In genomic region chr4:41498921-41499391, GRCm38 (mm10) we compare ENCODE assay signal across 9 mouse cellular contexts. TPM values are rescaled to one million over a fixed set of nuclear protein-coding genes. Genes with fewer than 3 reads are reported as not detected.
DNase-seq lines count a peak whose midpoint lies in the region; ATAC-seq and TF ChIP-seq lines count a peak whose summit lies in the region.
"Had no signal": no experiment of that assay in that cellular context is flagged by ENCODE, and none has a peak within 500 bp of the region (broad histone marks: within the 10 kb centered on the region; RNA-seq: fewer than 3 reads in every experiment).

No protein-coding gene starts in this region.

- intact Hi-C loops in heart, postnatal 25 days (cut with DNase I): no loop called here
- intact Hi-C loops in left cerebral cortex, postnatal 25 days (cut with DNase I): no loop called here

- H3K36me3 ChIP-seq in heart, embryonic 13.5 days: no peaks in the 10 kb centered on the region
- peaks cover 35% of the 10 kb centered on the region for H3K36me3 ChIP-seq in intestine, postnatal 0 days (ENCODE audit: control insufficient read depth, insufficient read depth)
- H3K36me3 ChIP-seq in midbrain, embryonic 14.5 days (ENCODE audit: control insufficient read depth, insufficient read depth, low read length): no peaks in the 10 kb centered on the region

- ATAC-seq in heart, embryonic 13.5 days (ENCODE audit: extremely low read depth, insufficient number of reproducible peaks, low FRiP score, low TSS enrichment): no peak
- ATAC-seq in intestine, postnatal 0 days: no peak
- no peak for ATAC-seq in midbrain, embryonic 14.5 days (ENCODE audit: low FRiP score, low TSS enrichment)

- peak overlapping the region; percentile 47 for H3K4me3 ChIP-seq in heart, embryonic 13.5 days
- H3K4me3 ChIP-seq in intestine, postnatal 0 days (ENCODE audit: low read depth, low read length): no peak overlapping the region
- H3K4me3 ChIP-seq in midbrain, embryonic 14.5 days (replicated peaks; ENCODE audit: low read depth, low read length): peak overlapping the region; percentile 32

- H3K9ac ChIP-seq in heart, embryonic 13.5 days: 0 out of 2 replicates have a peak overlapping the region, but pooled peaks have one; percentile 30
- H3K9ac ChIP-seq in intestine, postnatal 0 days (ENCODE audit: low read depth, low read length): no peak overlapping the region
- peak overlapping the region; percentile 26; the same call in 1 of the 2 replicates for H3K9ac ChIP-seq in midbrain, embryonic 14.5 days (replicated peaks; ENCODE audit: low read length)

- no peak overlapping the region for H3K27ac ChIP-seq in heart, embryonic 13.5 days (replicated peaks)
- no peak overlapping the region for H3K27ac ChIP-seq in intestine, postnatal 0 days (ENCODE audit: low read depth, low read length)
- H3K27ac ChIP-seq in midbrain, embryonic 14.5 days (replicated peaks; ENCODE audit: low read depth, low read length): no peak overlapping the region

- 4% methylated on average over 43 of the region's 43 CpGs for WGBS in heart, embryonic 13.5 days
- WGBS in intestine, postnatal 0 days: 54% methylated on average over 43 of the region's 43 CpGs
- WGBS in midbrain, embryonic 14.5 days: 8% methylated on average over 43 of the region's 43 CpGs

- H3K4me1 ChIP-seq in heart, embryonic 13.5 days: peaks cover 31% of the 10 kb centered on the region
- 0 out of 2 replicates have a peak, but pooled peaks cover 2% of the 10 kb centered on the region for H3K4me1 ChIP-seq in intestine, postnatal 0 days (replicated peaks; ENCODE audit: control insufficient read depth, insufficient read depth, low read length)
- peaks cover 31% of the 10 kb centered on the region for H3K4me1 ChIP-seq in midbrain, embryonic 14.5 days (ENCODE audit: control insufficient read depth, insufficient read depth, low read length)

- TF ChIP-seq CTCF in intestine, postnatal 0 days (IDR thresholded peaks at IDR 0.05; ENCODE audit: low read depth): peak; percentile 19; the same call in 1 of the 2 replicates

- peaks cover 84% of the 10 kb centered on the region for H3K27me3 ChIP-seq in heart, embryonic 13.5 days (replicated peaks)
- H3K27me3 ChIP-seq in intestine, postnatal 0 days (replicated peaks; ENCODE audit: control insufficient read depth, insufficient read depth, low read length): peaks cover 21% of the 10 kb centered on the region
- H3K27me3 ChIP-seq in midbrain, embryonic 14.5 days (ENCODE audit: control insufficient read depth, insufficient read depth, low read length): peaks cover 53% of the 10 kb centered on the region

- H3K4me2 ChIP-seq in heart, embryonic 13.5 days: peak overlapping the region; percentile 71
- H3K4me2 ChIP-seq in intestine, postnatal 0 days (replicated peaks; ENCODE audit: low read depth): no peak overlapping the region
- H3K4me2 ChIP-seq in midbrain, embryonic 14.5 days (ENCODE audit: low read length): peak overlapping the region; percentile 56

- no peak for DNase-seq in heart, postnatal 25 days (ENCODE audit: low spot score)
- DNase-seq in embryo, embryonic 11 days: peak; percentile 64
- peak; percentile 68 for DNase-seq in midbrain, embryonic 14.5 days
- no peak for DNase-seq in layer of hippocampus, postnatal 36 days
- no peak for DNase-seq in left cerebral cortex, postnatal 25 days (ENCODE audit: low spot score in 2 of 2)
- no peak for DNase-seq in cerebellum, adult 9-11 months

- H3K9me3 ChIP-seq in heart, embryonic 13.5 days: no peaks in the 10 kb centered on the region
- no peaks in the 10 kb centered on the region for H3K9me3 ChIP-seq in intestine, postnatal 0 days (ENCODE audit: control insufficient read depth)
- no peaks in the 10 kb centered on the region for H3K9me3 ChIP-seq in midbrain, embryonic 14.5 days (ENCODE audit: control insufficient read depth, low read length)

RNA-seq across cellular contexts. Expression of gene AI464131, which starts 3.9 kb away (rescaled TPM):
- polyA plus RNA-seq in heart, embryonic 13.5 days (2015; fragmentation: Nextera tagmentation; extraction: Ambion mirVana): 2.0 and 2.2 TPM in 2 replicates
- total RNA-seq in heart, postnatal 25 days (2021): 10 to 100 TPM; 10.2 to 10.4 TPM
- 11.6 and 13.7 TPM in 2 replicates for polyA plus RNA-seq in intestine, postnatal 0 days (2015; fragmentation: Nextera tagmentation; extraction: Ambion mirVana)
- 7.2 and 8.0 TPM in 2 replicates for polyA plus RNA-seq in midbrain, embryonic 14.5 days (2014; fragmentation: Nextera tagmentation; extraction: Ambion mirVana)
- 10 to 100 TPM; 29.9 to 32.4 TPM for total RNA-seq in layer of hippocampus, postnatal 36 days (2021)
- 10 to 100 TPM; 31.6 to 36.9 TPM for total RNA-seq in left cerebral cortex, postnatal 25 days (2021)

RNA-seq across cellular contexts. Expression of gene 1110017D15Rik, which starts 18.2 kb away (rescaled TPM):
- 0.44 TPM in 1 of 2 replicates, not detected in the other for polyA plus RNA-seq in heart, embryonic 13.5 days (2015; fragmentation: Nextera tagmentation; extraction: Ambion mirVana)
- not detected for total RNA-seq in heart, postnatal 25 days (2021)
- polyA plus RNA-seq in intestine, postnatal 0 days (2015; fragmentation: Nextera tagmentation; extraction: Ambion mirVana): 0.52 and 2.0 TPM in 2 replicates
- 12.9 and 13.2 TPM in 2 replicates for polyA plus RNA-seq in midbrain, embryonic 14.5 days (2014; fragmentation: Nextera tagmentation; extraction: Ambion mirVana)
- 1 to 10 TPM; 3.1 to 6.5 TPM for total RNA-seq in layer of hippocampus, postnatal 36 days (2021)
- 1 to 10 TPM; 3.9 to 5.8 TPM for total RNA-seq in left cerebral cortex, postnatal 25 days (2021)
- polyA plus RNA-seq: liver, embryonic 16.5 days had no signal

RNA-seq across cellular contexts. Expression of gene Nudt2, which starts 34.0 kb away (rescaled TPM):
- polyA plus RNA-seq in heart, embryonic 13.5 days (2015; fragmentation: Nextera tagmentation; extraction: Ambion mirVana): 39.6 and 43.1 TPM in 2 replicates
- 10 to 100 TPM; 29.6 to 32.7 TPM for total RNA-seq in heart, postnatal 25 days (2021)
- polyA plus RNA-seq in intestine, postnatal 0 days (2015; fragmentation: Nextera tagmentation; extraction: Ambion mirVana): 34.9 and 35.7 TPM in 2 replicates
- 68.4 and 79.9 TPM in 2 replicates for polyA plus RNA-seq in midbrain, embryonic 14.5 days (2014; fragmentation: Nextera tagmentation; extraction: Ambion mirVana)
- 10 to 100 TPM; 25.6 to 27.9 TPM for total RNA-seq in layer of hippocampus, postnatal 36 days (2021)
- total RNA-seq in left cerebral cortex, postnatal 25 days (2021): 10 to 100 TPM; 24.7 to 26.4 TPM

RNA-seq across cellular contexts. Expression of gene Kif24, which starts 34.3 kb away (rescaled TPM):
- 3.4 and 4.2 TPM in 2 replicates for polyA plus RNA-seq in heart, embryonic 13.5 days (2015; fragmentation: Nextera tagmentation; extraction: Ambion mirVana)
- under 1 TPM; 0.26 to 0.45 TPM for total RNA-seq in heart, postnatal 25 days (2021)
- polyA plus RNA-seq in intestine, postnatal 0 days (2015; fragmentation: Nextera tagmentation; extraction: Ambion mirVana): 1.3 and 1.4 TPM in 2 replicates
- polyA plus RNA-seq in midbrain, embryonic 14.5 days (2014; fragmentation: Nextera tagmentation; extraction: Ambion mirVana): 3.3 and 3.7 TPM in 2 replicates
- 1 to 10 TPM in 1 of 2 experiments, under 1 TPM in 1; 0.62 to 1.4 TPM for total RNA-seq in layer of hippocampus, postnatal 36 days (2021)
- 1 to 10 TPM; 1.0 to 1.1 TPM for total RNA-seq in left cerebral cortex, postnatal 25 days (2021)

Comparison
In these comparisons a context has a peak if more than half of its experiments do, and no peak if none do; other contexts are left out.
1. DNase-seq: peak in embryo, embryonic 11 days (single experiment) and midbrain, embryonic 14.5 days (single experiment); none in heart, postnatal 25 days (single experiment), layer of hippocampus, postnatal 36 days (0 of 2), left cerebral cortex, postnatal 25 days (0 of 2) and cerebellum, adult 9-11 months (single experiment).